Mouse (Mus musculus): Measurements from ENCODE around the gene Clic1. TPM values are rescaled to one million over a fixed set of nuclear protein-coding genes. Genes with fewer than 3 reads are reported as not detected.

Gene Clic1
- polyA plus RNA-seq, 1 experiment: 6.0 TPM

- Histone ChIP-seq H3K27me3 (ENCODE audit: control insufficient read depth) (peaks cover 24% of the 10 kb centered on the region), H3K4me1 (ENCODE audit: control insufficient read depth) (peaks cover 59% of the 10 kb centered on the region), H3K36me3 (ENCODE audit: control insufficient read depth) (no peaks in the 10 kb centered on the region), H3K9me3 (ENCODE audit: control insufficient read depth, low read length) (no peaks in the 10 kb centered on the region), H3K4me3 (replicated peaks) (no peak overlapping the region)
- TF ChIP-seq GATA1 (IDR thresholded peaks at IDR 0.05; ENCODE audit: low read length) (no peak), TAL1 (IDR thresholded peaks at IDR 0.05; ENCODE audit: low read length) (no peak)
These were observed 30.9 kb downstream of the Clic1 start for GRCm38 (mm10) chr17:35080710-35081109.

- no peak overlapping the region for H3K4me3 ChIP-seq (replicated peaks)
- no peaks in the 10 kb centered on the region for H3K36me3 ChIP-seq (ENCODE audit: control insufficient read depth)
- peaks cover 47% of the 10 kb centered on the region for H3K4me1 ChIP-seq (ENCODE audit: control insufficient read depth)
- TF ChIP-seq GATA1 (IDR thresholded peaks at IDR 0.05; ENCODE audit: low read length) (no peak), TAL1 (IDR thresholded peaks at IDR 0.05; ENCODE audit: low read length) (no peak)
- peaks cover 5% of the 10 kb centered on the region for H3K27me3 ChIP-seq (ENCODE audit: control insufficient read depth)
- no peaks in the 10 kb centered on the region for H3K9me3 ChIP-seq (ENCODE audit: control insufficient read depth, low read length)
These were observed 33.2 kb downstream of the Clic1 start for GRCm38 (mm10) chr17:35082841-35083576.

- H3K4me1 ChIP-seq (ENCODE audit: control insufficient read depth): peaks cover 42% of the 10 kb centered on the region
These were observed 34.2 kb downstream of the Clic1 start for GRCm38 (mm10) chr17:35083929-35084497.

GRCm38 (mm10) chr17:35085208-35085865 is 35.6 kb downstream of the Clic1 start, which contains the start of gene Ly6g6f:
TSS of gene Ly6g6f (minus strand) at chr17:35085610.
- H3K27me3 ChIP-seq (ENCODE audit: control insufficient read depth): no peaks in the 10 kb centered on the region
- no peak within 1 kb of the TSS for H3K4me3 ChIP-seq (replicated peaks)
- TF ChIP-seq GATA1 (IDR thresholded peaks at IDR 0.05; ENCODE audit: low read length) (no peak), TAL1 (IDR thresholded peaks at IDR 0.05; ENCODE audit: low read length) (no peak)
- peaks cover 3% of the 10 kb centered on the region for H3K36me3 ChIP-seq (ENCODE audit: control insufficient read depth)
- peaks cover 38% of the 10 kb centered on the region for H3K4me1 ChIP-seq (ENCODE audit: control insufficient read depth)
- H3K9me3 ChIP-seq (ENCODE audit: control insufficient read depth, low read length): no peaks in the 10 kb centered on the region

More at GRCm38 (mm10) chr17:35083929-35084497, 34.2 kb downstream of the Clic1 start:
- H3K27me3 ChIP-seq (ENCODE audit: control insufficient read depth): no peaks in the 10 kb centered on the region
- no peak overlapping the region for H3K4me3 ChIP-seq (replicated peaks)
- no peaks in the 10 kb centered on the region for H3K36me3 ChIP-seq (ENCODE audit: control insufficient read depth)
- no peaks in the 10 kb centered on the region for H3K9me3 ChIP-seq (ENCODE audit: control insufficient read depth, low read length)
- TF ChIP-seq TAL1 (IDR thresholded peaks at IDR 0.05; ENCODE audit: low read length) (no peak), GATA1 (IDR thresholded peaks at IDR 0.05; ENCODE audit: low read length) (no peak)

DNA sequence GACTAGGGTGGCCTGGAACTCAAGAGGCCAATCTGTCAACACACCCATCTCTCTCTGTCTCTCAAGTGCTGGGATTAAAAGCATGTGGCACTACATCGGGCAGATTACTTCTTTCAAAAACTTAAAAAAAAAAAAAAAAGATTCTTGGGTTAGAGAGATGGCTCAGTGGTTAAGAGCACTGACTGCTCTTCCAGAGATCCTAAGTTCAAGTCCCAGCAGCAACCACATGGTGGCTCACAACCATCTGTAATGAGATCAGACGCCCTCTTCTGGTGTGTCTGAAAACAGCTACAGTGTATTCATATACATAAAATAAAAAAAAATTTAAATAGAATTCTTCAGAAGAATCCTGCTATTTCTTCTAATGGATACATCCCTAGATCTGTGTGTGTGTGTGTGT is 38.4 kb downstream of the Clic1 start:
- H3K4me1 ChIP-seq (ENCODE audit: control insufficient read depth): peaks cover 48% of the 10 kb centered on the region

GRCm38 (mm10) chr17:35088825-35089644 is 39.3 kb downstream of the Clic1 start, which contains the start of gene Abhd16a:
TSS of gene Abhd16a (plus strand) at chr17:35089263.
- Histone ChIP-seq H3K4me3 (replicated peaks) (peak within 1 kb of the TSS; percentile 89), H3K9me3 (ENCODE audit: control insufficient read depth, low read length) (no peaks in the 10 kb centered on the region), H3K27me3 (ENCODE audit: control insufficient read depth) (no peaks in the 10 kb centered on the region), H3K4me1 (ENCODE audit: control insufficient read depth) (peaks cover 44% of the 10 kb centered on the region), H3K36me3 (ENCODE audit: control insufficient read depth) (peaks cover 39% of the 10 kb centered on the region)
- TF ChIP-seq GATA1 (IDR thresholded peaks at IDR 0.05; ENCODE audit: low read length) (no peak), TAL1 (IDR thresholded peaks at IDR 0.05; ENCODE audit: low read length) (no peak)

More for the DNA sequence above, 38.4 kb downstream of the Clic1 start:
- Histone ChIP-seq H3K4me3 (replicated peaks) (no peak overlapping the region), H3K27me3 (ENCODE audit: control insufficient read depth) (no peaks in the 10 kb centered on the region), H3K36me3 (ENCODE audit: control insufficient read depth) (peaks cover 31% of the 10 kb centered on the region), H3K9me3 (ENCODE audit: control insufficient read depth, low read length) (no peaks in the 10 kb centered on the region)
- TF ChIP-seq TAL1 (IDR thresholded peaks at IDR 0.05; ENCODE audit: low read length): no peak
- TF ChIP-seq GATA1 (IDR thresholded peaks at IDR 0.05; ENCODE audit: low read length): no peak

GRCm38 (mm10) chr17:35090166-35090932 is 40.6 kb downstream of the Clic1 start:
- TF ChIP-seq TAL1 (IDR thresholded peaks at IDR 0.05; ENCODE audit: low read length): peak; percentile 61
- peak; percentile 59 for TF ChIP-seq GATA1 (IDR thresholded peaks at IDR 0.05; ENCODE audit: low read length)
- Histone ChIP-seq H3K4me1 (ENCODE audit: control insufficient read depth) (peaks cover 38% of the 10 kb centered on the region), H3K27me3 (ENCODE audit: control insufficient read depth) (no peaks in the 10 kb centered on the region), H3K9me3 (ENCODE audit: control insufficient read depth, low read length) (no peaks in the 10 kb centered on the region), H3K36me3 (ENCODE audit: control insufficient read depth) (peaks cover 52% of the 10 kb centered on the region), H3K4me3 (replicated peaks) (peak overlapping the region; percentile 89)
